Mouse (Mus musculus) testis, postnatal 14 days (tissue): Measurements from ENCODE around the gene Zswim3.
A peak's percentile ranks its signal among the peaks of the same experiment; 100 is the strongest.
"Not testable (repeated sequence)": the region's sequence is repeated elsewhere in the genome, so short reads cannot be mapped to it uniquely, and the experiment has no call there.

Source experiments
- DNase-seq: peaks from one replicate; pipeline ENCODE4 v3.0.0; 2021; ENCODE audit warnings: low spot score

The Zswim3 gene

DNA sequence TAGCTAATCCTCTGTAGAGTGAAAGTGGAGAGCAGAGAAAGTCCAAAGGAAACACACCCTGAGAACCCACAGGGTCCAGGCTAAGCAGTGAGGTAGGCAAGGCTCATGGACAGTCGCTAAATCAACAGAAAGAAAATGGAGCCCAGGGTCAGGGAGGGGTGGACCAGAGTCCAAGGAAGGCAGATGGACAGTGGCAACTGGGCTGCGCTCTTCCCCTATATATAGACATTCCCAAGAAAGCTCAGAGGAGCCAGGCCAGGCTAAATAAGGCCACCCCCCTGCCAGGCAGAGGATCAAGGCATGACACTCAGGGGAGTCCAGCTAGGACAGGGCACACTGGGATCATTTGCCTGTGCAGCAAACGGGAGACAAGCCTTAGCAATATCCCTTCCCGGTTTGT is 23.0 kb upstream of the Zswim3 start:
- no peak for DNase-seq

DNA sequence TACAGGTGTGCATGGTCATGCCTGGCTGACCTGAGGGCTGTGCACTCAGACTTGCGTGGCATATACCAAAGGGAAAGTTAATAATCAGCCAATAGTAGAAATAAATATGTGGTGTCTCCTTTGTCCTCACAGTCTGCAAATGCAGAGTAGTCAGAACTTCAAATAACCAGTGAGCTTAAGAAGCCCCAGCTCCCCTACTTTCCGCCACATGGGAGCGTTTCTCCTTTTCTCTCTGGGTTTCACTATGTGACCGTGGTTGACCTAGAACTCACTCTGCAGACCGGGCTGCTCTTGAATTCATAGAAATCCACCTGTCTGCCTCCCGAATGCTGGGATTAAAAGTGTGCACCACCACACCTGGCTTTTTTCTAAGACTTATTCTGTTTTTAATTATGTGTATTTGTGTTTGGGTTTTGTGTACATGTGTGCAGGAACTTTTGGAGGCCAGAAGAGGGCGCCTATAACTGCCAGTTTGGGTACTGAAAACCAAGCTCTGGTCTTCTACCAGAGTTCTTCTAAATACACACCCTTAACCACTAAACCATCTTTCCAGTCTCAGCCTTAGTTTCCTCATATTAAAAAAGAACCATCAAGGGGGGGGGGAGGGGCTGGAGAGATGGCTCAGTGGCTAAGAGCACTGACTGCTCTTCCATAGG is 20.8 kb upstream of the Zswim3 start:
- DNase-seq, result no peak

DNA sequence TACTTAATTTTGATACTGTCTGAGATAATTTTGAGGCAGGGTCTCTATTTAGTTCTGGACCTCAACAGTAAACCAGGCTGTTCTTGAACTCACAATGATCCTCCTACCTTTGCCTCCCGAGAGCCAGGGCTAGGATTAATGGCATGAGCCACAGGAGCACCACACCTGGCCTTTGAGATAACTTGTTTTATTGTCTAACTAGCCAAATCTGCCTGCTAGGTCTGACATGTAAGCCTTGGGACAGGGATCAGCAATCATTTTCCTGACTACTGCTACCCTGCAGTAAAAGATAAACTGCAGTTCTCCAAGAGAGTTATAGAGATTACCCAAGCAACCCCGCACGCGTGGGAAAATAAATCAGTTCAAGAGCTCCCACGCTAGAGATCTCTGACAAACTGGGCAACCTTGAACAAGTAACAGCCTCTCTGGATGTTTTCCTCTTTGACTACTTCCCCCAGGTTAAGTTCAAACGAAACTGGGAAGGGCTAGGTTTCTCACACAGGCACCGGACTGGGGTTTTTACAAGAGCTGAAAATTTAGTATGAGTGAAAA is 20.0 kb upstream of the Zswim3 start:
- DNase-seq, result no peak

DNA sequence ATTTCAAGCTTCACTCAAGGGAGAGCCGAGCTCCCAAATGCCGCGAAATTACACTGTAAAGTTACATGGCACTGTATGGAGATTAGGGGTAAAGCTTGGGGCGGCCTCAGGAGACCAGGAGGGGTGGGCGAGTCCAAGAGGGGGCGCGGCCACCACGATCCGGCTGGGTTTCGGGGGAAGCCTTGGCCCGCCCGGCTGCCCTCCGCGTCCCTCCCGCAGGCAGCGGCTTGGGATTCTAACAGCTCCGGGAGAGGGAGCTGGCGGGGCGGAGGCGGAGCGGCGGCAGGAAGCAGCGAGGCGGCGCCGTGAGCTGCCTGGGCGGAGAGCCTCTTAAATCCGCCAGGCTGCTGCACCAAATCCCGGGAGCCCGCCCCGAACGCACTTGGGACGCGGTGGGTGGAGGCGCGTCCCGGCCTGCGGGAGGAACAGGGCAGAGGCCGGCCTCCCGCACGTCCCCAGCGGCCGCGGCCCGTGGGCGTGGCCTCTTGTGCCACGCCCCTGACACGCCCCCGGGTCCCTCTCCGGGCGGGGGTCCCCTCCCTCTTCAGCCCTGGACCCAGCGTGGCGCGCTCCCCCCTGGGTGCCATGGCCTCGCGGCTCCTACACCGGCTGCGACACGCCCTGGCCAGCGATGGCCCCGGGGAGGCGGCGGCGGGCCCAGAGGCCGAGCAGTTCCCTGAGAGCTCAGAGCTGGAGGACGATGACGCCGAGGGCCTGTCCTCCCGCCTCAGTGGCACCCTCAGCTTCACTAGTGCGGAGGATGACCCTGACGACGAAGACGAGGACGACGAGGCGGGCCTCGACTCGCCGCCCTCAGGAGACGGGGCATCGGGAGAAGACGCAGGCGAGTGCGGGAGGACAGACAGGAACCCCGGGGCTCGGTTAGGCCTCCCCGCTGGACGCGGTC is 19.2 kb upstream of the Zswim3 start, which contains the start of gene Snx21:
Gene Snx21 (plus strand): TSS at position 343 of the 907 bp plus-strand sequence.
- peak; percentile 89 for DNase-seq

DNA sequence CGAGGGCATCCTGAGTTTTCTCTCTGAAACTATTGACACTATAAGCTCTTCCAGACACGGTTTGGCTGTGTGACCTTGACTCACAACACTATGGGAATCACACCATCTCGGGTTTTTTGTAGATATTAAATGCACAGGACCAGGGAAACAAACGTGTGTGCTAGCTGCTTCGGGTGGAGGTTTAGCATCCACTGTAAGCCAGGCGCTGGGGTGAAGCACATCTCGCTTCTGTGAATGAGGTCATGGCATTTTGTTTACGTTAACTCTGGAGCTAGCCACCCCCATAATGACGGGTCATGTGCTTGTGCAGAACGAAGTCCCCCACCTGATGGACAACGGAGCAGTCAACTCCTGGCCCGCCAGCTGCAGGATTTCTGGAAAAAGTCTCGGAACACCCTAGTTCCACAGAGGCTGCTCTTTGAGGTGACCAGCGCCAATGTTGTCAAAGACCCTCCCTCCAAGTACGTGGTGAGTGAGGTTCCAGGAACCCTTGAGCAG is 18.5 kb upstream of the Zswim3 start:
- no peak for DNase-seq

DNA sequence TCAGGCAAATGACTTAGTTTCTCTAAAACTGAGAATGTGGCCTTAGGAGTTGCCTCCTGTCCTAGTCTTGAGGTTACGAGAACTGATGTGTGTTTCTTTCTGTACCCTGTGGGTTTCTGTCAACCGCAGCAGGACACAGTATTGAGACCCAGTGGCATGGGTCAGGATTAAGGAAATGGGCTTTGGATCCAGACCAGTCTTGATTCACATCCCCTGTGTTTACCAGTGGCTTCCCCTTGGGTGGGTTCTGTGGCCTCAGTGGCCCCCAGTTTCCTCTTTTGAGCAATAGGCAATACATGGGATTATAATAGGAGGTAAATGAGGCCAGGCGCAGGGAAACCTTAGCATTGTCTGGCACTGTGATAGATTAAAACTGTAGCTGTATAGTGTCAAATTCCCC is 17.9 kb upstream of the Zswim3 start:
- no peak for DNase-seq

DNA sequence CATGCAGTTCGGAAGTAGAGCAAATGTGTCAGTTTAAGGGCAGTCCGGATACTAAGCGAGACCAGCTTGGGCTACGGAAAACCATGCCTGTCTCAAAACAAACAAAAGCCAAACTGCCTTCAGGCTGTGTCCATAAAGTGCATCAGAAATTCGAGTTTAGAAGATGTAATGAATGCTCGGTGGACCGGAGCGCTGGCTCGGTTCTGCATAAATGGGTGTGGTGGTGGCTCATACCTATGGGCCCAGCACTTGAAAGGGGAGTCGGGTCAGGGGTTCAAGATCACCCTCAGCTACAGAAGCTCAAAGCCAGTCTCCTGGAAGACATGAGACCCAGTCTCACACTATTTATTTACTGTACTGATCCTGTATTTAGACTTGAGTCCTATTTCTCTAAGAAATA is 17.1 kb upstream of the Zswim3 start:
- DNase-seq, result no peak

DNA sequence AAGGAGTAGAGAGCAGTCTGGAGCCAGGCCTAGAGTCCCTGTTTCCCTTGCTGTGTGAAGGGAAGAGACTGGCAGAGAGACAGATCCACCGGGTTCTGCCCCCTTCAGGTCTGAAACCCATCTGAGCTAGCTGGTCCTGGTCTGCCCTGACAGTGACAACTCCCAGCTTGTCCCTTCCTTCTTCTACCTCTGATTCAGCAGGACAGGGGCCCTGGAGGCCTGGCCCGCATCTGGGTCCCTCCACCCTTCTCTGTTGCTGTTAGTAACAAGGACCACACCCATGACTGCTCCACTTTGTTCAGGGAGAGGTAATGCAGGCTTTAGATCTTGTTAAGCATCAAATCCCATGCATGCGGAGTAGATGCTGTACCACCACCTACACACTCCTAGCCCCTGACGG is 16.5 kb upstream of the Zswim3 start:
- no peak for DNase-seq

DNA sequence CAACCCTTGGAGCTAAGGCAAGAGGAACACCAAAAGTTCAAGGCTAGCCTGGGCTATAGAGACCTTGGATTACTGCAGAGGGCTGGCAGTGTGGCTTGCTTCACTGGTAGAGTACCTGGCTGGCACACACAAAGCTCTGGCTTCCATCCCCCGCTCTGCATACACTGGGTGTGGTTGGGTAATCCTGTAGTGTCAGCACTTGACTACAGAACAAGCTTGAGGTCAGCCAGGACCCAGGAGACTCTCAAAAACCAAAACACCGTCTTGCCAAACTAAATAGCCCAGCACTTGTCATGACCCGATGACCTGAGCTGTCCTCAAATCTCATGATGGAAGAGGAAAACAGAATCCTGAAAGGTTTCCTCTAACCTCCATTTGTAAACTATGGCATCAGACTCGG is 14.4 kb upstream of the Zswim3 start:
- DNase-seq, result no peak

DNA sequence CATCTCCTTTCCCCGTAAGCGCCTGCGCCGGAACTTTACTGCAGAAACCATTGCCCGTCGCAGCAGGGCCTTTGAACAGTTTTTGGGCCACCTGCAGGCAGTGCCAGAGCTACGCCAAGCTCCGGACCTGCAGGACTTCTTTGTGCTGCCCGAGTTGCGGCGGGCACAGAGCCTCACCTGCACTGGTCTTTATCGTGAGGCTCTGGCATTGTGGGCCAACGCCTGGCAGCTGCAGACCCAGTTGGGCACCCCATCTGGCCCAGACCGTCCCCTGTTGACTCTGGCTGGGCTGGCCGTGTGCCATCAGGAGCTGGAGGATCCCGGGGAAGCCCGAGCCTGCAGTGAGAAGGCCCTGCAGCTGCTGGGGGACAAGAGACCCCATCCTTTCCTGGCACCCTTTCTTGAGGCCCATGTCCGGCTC is 13.0 kb upstream of the Zswim3 start:
- no peak for DNase-seq

DNA sequence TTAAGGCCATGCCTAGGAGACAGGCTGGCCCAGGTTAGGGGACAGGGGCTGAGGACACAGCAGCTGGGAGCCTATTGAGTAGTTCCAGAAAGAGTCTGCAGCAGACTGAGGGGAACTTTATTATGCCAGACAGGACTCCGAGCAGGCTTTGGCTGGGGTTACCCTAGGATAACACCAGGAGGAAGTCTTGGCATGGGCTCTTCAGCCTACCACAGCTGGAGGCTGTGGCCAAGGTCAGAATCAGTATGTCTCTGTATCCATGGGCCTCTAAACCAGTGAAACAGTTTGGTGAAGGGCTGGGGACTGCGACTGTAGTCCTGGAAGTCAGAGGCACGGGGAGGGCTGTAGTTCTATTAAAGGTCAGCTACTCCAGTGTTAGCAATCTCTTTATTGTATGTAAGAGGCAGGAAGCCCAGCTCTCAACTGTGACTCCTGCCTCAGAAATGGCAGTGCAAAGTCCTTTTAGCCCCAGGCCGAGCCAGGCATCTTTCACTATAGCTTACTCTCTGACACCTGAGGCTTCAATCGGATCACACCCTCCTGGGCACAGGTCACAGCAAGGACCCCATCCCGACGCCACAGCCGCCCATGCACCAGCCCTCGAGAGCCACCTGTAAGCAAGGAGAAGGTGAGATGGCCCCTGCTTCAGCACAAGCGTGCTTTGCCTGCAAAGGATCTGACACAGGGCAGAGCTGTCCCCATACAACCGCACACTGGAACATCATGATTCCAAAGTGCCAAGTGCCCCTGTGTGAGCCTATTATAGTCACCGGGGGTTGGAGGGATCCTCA is 12.3 kb upstream of the Zswim3 start:
- DNase-seq, result no peak

DNA sequence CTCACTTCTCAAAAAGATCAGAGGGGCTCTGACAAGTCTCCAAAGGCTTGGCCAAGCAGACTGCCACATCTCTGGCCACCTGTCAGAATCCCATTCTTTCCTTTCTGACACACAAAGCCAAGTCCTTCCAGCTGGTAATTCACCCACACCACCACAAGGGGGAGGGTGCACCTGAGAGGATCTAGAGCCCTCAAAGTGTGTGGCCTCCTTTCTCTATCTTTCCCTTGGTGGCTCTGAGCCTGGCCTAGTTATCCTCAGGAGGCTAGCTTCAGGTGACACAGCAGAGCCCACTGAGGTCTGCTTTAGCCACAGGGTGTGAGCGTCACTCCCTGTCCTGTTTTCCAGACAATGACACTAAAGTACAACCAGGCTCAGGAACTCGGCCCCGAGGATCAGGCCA is 11.7 kb upstream of the Zswim3 start:
- peak; percentile 60 for DNase-seq

DNA sequence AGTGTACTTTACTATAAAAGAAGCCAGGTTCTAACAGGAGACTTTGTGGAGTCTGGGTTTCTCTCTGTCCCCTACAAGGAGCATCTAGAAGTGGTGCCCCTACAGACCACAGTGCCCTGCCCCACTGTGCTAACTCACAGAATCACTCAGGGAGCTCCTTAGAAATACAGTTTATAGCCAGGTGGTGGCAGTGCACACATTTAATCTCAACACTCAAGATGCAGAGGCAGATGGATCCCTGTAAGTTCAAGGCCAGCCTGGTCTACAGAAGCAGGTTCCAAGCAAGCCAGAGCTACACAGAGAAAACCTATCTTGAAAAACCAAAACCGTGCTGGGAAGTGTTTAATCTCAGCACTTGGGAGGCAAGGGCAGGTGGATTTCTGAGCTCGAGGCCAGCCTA is 11.1 kb upstream of the Zswim3 start:
- no peak for DNase-seq

DNA sequence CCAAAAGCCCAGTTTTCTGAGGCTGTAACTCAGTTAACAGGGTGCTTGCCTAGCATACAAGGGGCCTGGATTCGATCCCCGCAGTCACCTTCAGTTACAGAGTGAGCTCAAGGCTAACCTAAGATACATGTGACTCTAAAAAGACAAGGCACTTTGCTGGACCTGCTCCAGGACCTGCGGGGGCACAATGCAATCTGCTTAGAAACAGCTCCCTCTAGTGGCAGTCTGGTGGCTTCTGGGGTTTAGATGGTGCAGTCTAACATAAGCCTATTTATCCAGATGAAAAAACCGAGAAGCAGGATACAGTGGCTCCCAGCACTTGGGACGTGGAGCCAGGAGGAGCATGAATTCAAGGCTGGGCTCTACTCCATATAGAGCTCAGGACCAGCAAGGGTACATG is 10.6 kb upstream of the Zswim3 start:
- peak; percentile 79 for DNase-seq

DNA sequence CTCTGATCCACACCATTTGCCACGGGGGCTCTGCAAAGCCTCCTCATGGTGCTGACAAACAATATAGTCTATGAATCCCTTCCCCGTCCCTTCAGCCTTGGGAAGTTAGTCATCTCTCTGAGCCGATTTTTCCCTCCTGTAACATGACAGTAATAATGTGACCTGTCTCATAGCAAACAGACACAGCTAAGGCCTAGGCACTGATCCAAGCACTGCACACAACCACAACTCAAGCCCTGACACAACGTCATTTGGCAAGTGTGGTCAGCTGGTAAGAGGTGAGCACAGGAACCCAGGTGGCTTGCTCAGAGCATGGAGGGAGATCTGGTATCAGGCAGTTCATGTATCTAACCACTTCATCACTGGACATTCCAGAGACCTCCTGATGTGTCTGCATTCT is 9.0 kb upstream of the Zswim3 start:
- no peak for DNase-seq

DNA sequence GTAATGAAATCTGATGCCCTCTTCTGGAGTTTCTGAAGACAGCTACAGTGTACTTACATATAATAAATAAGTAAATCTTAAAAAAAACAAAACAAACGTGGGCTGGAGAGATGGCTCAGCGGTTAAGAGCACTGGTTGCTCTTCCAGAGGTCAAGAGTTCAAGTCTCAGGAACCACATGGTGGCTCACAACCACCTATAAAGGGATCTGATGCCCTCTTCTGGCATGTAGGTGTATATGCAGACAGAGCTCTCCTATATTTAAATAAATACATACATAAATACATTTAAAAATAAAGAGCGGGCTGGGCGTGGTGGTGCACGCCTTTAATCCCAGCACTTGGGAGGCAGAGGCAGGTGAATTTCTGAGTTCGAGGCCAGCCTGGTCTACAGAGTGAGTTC is 6.3 kb upstream of the Zswim3 start:
- DNase-seq, result not testable (repeated sequence)

DNA sequence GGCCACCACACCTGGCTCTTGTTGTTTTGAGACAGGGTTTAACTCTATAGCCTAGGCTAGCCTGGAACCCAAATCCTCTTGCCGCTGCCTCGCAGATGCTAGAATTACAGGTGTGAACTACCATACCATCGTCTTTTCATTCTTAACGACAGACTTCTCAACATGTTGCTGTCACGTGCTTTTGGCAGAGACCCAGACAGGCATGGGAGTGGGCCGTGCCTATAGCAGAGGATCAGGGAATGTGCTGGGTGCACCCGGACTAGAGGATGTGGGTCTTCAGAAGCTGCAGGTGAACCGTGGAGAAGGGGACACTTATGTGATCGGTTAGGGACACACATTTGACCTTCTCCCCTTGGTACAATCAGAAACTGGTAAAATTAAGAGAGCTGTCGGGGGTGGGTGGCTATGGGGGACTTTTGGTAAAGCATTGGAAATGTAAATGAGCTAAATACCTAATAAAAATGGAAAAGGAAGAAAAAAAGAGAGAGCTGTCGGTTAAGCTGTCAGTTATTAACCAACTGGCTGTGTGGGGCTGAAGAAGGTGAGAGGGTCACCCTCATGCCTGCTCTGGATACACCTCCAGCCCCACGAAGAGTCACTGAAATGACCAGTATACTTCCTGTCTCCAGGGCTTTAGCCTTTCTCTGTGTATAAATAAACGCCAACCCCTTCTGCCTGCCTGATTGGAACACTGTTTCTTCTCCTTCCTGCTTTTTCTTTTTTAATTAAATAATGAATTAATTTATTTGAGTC is 4.5 kb upstream of the Zswim3 start:
- DNase-seq, result no peak

DNA sequence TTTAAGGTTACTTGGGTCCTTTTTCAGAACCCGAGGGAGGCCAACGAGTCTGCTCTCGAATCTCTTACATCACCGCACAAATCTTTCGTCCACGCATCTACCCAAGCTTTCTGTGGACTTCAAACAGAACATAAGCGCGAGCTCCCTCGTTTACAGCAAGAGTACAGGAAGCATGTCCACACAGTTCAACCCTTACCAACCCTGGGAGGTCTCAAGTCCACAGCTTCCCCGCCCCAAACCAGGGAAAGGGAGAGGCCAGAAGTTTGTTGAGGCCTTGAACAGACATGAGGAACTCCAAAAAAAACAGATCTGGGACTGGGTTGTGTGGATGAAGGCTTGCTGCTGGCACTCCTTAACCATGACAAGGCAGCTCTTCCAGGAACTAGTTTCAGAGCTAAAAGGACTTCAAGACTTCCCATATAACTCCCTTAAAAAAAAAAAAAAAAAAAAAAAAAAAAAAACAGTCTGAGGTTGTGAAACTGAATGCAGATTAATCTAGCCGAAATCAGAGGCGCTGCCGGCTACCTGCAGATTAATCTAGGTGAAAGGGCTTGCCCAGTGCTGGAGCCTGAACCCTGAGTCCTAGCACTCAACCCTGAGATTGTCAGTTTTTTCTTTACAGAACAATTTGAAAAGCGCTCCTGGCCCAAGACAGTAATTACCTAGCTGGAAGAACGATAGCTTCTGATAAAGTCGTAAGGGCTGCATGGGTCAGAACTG is 1.5 kb upstream of the Zswim3 start:
- no peak for DNase-seq

DNA sequence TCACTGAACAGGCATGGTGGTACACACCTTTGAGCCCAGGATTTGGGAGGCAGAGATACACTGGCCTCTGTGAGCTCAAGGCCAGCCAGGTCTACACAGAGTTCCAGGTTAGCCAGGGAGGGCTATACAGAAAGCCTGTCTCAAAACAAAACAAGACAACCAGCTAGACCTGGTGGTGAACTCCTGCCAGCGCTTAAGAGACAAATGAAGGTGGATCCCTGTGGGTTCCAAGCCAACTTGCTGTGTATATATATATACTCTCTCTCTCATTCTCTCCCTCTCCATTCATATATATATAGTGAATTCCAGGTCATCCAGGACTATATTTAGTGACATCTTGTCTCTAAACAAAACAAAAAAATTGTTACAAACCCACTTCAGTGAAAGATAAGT is 981 bp upstream of the Zswim3 start:
- no peak for DNase-seq

DNA sequence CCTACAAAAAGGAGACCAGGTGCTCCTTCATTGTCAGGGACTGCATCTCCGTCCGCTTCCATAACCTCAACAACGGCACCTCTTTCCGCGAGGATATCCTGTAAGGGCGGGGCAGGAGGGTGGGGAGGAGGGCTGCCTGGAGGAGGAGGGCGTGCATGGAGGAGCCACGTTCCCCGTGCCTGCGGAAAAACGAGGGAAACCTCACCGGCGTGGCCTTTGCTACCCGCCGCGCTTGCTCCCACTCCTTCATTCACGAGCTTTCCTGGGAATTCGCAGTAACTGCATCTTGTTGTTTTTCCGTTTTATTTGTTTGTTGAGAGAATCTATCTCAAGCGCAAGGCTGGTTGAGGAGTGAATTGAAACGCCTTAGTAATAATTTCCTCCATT is 427 bp downstream of the Zswim3 start:
- no peak for DNase-seq

DNA sequence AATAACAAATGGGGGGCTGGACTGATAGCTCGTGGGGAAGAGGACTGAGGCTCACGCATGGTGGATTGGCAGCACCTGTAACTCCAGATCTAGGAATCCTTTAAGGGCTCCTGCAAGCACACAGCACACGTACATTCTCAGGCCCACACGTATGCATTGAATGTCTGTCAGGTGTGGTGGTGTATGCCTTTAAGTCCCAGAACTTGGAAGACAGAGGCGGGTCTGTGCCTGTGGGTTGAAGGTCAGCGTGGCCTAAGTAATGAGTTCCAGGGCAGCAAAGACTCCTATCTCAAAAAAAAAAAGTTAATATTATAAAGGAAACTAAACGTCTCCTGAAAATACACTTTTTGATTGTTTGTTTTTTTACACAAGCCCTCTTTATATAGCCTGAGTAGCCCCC is 1.7 kb downstream of the Zswim3 start:
- DNase-seq, result no peak
